Mouse (Mus musculus): ENCODE results near the gene Kcnj10.

The Kcnj10 gene

DNA sequence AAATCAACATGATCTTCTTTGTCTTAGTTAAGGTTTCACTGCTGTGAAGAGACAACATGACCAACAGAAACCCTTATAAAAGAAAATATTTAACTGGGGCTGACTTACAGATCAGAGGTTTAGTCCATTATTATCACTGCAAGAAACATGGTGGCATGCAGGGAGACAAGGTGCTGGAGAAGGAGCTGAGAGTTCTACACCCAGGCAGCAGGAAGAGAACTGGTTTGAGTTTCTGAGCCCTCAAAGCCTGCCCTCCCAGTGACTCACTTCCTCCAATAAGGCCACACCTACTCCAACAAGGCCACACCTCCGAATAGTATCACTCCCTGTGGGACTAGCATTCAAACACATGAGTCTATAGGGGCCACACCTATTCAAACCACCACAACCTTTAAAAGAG is 49.8 kb downstream of the Kcnj10 start:
- no peak for DNase-seq

DNA sequence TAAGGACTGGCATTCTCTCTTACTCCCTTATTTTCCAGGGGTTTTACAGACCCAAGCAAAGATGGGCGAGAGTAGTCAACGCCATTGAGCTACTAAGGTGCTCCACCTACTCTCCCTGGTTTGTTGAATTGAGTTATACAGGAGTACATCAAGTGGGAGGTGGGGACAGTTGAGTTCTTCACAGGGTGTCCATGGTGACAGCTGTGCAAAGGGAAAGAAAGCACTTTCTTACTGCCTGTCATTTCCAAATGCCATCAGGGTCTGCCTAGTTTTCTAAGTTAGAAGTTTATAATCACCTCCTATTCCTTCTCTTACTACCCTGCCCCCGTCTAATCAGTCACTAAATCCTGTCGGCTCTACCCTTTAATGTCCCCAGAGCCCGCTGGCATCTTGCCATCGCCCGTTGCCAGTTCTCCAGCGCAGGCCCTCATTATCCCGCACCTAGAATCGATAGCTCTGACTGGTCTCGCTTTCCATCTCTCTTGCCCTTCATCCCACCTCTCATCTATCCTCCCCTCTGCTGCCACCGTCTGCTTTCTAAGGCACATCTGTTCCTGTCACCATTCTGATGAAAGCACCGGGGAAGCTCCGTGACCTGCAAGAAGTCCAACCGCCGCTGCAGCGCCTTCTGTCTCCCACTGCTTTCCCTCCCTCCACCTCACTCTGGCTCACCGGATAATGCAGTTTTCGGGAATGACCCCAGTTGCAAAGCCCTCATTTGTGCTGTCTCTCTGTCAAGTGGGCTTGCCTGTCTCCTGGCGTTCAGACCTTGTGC is 51.0 kb downstream of the Kcnj10 start:
- DNase-seq, result no peak

DNA sequence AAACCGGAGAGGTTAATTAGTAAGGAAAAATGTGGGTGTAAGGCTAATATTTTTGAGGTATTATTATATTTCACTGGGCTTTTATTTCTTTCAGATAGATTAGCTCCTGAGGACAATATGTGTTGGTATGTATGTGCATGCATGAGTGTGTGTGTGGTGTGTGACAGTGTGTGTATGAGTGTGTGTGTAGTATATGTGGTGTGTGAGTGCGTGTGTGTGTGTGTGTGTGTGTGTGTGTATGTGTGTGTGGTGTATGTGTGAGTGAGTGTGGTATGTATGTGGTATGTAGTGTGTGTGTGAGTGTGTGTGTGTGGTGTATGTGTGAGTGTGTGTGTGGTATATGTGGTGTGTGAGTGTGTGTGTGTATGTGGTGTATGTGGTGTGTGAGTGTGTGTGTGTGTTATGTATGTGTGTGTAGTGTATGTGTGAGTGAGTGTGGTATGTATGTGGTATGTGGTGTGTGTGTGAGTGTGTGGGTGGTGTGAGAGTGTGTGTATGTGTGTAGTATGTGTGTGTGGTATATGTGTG is 51.7 kb downstream of the Kcnj10 start:
- no peak for DNase-seq

DNA sequence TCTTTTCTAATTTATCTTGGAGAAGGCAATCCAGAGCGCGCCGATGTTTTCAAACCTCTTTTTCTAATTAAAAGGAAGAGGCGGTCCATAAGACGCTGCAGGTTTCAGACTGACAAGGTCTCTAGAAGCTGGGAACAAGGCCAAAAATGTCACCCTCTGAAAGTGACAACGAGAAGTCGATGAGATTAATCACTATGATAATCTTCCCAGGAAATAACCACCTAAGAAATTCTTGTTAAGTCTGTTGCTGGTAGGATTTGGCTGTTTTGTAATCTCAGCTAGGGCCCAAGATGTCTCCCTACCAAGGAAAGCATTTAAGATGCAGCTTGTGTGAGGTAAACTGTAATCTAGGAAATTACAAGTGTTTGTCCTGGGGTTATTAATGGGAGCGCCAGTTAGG is 52.7 kb downstream of the Kcnj10 start:
- no peak for DNase-seq

DNA sequence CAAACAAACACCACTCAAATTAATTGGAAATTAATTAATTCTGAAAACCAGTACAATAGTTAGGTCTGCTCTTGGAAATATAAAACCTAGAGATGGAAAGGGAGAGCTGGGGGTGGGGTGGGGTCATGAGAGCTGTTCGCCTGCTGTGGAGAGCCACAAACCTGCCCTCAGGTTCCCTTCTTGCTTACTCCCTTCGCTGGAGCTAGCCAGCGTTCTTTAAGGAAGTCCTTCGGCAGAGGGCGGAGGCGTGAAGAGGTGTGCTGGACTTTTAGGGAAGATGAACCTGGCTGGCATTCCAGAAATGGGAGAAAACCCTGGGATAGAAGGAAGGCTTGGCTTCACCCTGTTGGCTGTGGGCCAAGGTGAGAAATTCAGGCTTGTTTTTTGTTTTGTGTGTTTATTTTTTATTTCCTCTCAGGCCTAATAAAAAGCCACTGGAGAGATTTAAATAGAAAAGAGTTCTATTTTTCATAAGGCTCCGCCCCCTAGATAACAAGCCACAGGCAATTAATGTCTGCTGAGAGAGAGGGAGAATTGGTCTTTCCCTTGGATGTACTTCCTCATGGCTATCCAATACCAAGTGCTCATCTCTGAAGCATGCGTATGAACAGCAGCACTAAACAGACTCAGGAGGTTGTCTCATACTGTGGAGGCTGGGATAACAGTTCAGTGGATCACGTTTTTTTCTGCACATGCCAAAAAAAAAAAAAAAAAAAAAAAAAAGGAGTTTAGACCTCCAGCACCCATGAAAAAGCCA is 56.2 kb downstream of the Kcnj10 start:
- DNase-seq, result no peak

DNA sequence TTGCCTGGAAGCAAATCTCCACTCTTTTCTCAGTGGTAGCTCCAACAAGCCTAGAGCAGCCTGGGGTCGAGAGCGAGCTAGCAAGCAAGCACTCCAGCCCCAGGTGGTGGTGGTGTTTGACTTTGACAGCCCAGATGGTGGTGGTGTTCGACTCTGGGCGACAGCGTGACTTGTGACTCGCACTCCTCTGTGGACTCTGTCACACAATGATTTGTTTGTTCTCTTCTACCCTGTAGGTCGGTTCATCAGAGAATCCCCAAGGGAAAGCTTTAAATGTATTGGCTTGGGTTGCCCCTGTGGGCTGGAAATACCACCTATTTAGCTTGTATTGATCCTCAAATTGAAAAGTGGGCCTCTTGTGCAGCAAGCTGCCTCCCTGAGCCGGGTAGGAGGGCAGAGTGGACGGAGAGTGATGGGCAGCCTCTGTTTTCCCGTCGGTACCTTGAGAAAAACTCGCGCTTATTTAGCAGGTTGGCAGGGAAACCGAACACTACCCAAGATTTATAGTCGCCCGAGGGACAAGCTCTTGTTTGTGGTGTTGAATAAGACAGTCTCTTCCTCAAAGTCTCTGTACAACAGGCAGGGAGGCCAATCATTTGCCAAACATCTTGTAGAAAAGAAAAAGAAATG is 65.2 kb downstream of the Kcnj10 start:
- DNase-seq, result no peak

DNA sequence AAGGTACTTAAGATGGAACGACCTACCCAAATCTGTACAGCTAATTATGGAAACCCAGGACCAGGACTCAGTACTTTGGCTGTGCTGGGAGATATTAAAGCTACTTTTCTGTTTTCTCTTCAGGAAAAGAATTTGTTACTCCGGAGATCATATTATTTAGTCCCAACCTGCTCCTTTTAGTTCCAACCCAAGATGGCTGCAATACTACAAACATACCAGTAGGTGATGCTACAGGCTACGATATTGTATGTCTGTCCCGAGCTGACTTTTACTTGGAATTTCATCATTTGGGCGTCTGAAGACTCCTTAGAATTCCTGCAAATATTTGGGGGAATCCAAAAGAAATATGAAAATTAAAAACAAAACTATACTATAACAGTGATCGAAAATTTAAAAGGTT is 68.0 kb downstream of the Kcnj10 start:
- no peak for DNase-seq

DNA sequence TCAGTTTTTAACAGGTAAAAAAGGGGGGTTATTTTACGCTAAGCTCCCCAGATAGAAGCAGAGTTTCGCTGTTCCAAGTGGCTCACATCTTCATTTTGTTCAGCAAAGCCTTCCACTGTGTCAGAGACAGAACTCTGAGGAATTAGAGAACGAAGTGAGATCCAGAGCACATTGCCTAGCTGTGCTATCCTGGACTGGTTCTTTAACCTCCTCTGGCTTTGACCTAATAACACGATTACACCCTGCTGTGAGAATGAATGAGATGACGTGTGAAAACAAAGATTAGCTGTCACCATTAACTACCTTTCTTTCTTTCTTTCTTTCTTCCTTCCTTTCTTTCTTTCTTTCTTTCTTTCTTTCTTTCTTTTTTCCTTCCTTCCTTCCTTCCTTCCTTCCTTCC is 68.4 kb downstream of the Kcnj10 start:
- no peak for DNase-seq

DNA sequence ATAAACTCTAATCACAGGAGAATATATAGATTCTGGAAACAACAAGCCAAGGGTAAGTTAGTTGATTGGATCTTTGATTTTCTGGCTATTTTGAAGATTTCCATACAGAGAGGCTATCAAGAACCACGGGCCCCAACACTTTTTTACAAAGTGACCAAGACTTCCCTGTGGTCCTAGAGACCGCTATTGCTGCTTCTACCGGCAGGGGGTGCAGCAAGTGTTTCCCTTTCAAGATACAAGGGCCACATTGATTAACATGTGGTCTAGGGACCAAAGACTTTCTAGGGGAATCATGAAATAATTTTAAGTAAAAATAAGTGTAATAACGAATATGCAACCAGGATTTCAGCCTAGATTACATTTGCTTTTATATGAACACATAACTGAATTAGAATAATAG is 69.8 kb downstream of the Kcnj10 start:
- DNase-seq, result peak in 1 of 2 experiments; percentile 13

DNA sequence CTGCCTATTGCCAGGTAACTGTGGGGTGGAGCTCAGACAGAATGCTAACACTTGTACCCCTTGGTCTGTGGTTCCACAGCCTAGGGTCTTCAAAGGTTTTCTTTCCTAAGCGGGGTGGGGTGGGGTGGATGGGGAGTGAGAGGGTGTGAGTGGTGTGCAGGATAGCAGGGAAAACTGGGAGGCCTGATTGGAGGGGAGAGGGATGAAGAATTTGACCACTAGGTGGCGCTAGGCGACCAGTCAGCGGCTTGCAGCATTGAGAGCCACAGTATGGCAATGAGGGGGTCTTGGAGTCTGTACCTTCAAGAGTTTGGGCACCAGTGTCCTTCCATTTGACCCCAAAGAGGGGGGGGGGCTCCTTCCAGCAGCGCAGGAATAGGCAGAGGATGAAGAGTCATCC is 71.2 kb downstream of the Kcnj10 start:
- DNase-seq, result peak; percentile 16 to 21

DNA sequence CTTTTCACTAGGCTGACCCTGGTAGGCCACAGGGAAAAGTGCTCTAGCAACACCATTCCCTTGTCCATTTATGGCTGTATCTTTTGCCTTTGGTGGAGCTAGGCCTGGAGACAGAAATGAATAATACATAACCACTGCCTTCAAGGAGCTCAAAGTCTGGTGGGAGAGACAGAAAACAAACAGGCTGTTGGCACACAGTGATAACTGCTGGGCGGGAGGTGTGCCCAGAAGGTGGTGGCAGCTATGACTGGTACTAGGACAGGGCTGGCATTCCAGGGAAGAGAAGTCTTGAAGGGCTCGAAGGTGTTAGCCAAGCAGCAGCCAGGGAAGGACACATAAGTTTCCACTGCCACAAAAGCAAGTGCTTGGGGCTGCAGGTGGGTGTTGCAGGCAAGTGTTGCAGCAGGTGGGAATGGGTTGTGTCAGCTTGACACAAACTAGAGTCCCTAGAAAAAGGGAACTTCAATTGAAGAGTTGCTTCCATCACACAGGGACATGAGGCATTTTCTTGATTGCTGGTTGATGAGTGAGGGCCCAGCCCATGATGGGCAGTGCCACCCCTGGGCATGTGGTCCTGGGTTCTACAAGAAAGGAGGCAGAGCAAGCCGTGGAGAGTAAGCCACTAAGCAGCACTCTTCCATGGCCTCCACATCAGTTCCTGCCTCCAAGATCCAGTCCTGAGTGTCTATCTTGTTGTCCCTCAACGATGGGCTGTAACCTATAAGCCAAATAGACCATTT is 72.7 kb downstream of the Kcnj10 start:
- no peak for DNase-seq

DNA sequence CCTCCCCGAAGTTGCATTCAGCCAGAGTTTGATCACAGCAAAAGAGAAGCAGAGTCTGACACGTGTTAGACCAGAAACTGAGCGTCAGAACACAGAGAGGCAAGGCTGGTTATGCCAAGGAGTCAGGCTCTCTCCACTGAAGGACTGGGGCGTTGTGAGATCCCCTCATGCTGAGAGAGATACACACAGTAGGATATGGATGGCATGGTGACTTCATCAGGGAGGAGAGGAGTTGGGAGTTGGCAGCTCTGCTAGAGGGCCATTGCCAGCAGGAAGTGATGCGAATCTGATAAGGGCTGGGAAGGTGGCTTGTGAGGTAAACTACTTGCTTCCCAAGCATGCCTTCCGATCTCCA is 73.2 kb downstream of the Kcnj10 start:
- DNase-seq, result no peak

DNA sequence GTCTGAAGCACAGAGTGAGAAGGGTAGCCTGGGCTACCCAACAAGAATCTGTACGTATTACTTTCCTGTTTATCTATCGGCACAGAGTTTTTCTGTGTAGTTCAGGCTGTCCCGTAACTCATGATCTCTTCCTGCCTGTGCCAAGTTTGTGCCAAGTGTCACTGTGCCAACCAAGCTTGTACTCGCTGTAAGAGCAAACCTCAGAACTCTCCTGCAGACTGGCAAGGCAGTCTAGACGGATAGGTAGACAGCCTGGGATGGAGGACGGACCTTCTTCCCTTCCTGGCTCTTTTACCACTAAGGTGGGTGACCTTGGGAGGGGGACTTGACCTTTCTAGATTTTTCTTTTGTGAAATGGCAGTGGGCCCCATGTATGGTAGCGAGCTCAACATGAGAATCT is 74.1 kb downstream of the Kcnj10 start:
- no peak for DNase-seq

DNA sequence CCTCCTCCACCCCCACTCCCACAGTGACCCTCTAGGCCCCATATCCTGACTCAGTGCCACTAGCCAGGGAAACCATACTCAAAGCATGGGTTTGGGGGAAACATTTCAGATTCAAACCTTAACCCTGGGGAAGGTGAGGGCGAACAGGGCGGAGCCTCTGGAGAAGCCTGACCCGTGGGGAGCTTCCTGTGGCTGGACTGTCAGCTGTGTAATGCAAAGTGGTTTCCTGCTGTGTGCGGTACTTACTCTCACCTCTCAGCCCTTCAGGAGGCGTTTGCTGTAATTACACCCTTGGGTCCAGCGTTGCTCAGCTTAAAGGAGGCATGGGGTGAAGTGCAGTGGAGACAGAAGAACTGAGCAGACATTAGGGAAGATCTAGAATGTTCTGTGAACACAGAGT is 77.2 kb downstream of the Kcnj10 start:
- DNase-seq, result no peak

DNA sequence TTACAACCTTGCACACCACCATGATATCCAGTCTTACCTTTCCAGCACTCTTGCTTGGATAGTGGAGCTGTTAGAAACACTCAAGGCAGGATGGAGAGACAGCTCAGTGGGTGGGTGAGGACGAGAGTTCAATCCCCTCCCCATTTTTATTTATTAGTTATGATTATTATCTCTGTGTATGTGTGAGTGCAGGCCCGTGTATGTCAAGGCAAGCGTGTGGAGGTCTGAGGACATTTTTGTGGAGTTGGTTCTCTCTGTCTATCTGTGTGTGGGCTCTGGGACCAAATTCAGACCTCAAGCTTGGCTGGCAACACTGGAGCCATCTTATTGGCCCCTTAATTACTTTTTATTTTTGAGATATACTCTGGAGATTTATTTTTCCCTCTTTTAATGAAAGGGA is 77.6 kb downstream of the Kcnj10 start:
- DNase-seq, result no peak

DNA sequence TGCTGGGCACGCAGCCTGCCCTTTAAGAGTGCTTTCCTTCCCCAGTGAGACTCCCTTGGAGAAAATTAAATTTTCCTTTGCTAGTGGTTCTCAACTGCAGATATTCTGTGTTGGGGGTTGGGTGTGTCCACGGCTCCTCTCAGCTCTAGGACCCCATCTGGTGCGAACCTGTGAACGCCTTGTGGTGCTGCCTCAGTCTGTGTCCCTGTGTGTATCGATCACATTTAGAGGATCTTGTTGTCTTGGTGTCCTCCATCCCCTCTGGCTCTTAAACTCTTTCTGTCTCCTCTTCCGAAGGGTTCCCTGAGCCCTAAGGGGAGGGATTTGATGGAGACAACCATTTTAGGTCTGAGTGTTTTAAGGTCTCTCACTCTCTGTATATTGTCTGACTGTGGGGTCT is 79.2 kb downstream of the Kcnj10 start:
- DNase-seq, result no peak

DNA sequence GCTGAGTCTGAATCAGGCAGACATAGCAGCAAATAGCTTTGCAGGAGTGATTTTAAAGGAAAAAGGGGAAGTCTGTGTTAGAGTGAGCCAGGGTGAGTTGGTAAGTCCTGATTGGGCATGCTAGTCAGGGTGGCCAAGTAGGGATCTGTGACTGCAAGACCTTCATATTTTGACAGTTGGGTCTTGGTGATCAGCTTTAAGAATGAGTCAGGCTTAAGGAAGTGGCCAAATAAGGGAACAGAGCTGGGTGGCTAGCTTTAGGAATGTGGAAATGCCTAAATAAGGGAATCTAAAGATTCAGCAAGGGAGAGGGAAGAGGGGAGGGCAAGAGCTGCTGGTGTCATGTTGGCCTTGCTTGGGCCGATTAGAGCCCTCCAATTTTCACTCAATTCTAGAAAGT is 82.4 kb downstream of the Kcnj10 start:
- no peak for DNase-seq
